Mouse (Mus musculus): ENCODE results near the gene Mttp. TPM values are rescaled to one million over a fixed set of nuclear protein-coding genes. Genes with fewer than 3 reads are reported as not detected.

Gene Mttp
- total RNA-seq (2023) = 1 to 10 TPM in 1 of 2 experiments, under 1 TPM in 1; 0.85 to 1.1 TPM

DNA sequence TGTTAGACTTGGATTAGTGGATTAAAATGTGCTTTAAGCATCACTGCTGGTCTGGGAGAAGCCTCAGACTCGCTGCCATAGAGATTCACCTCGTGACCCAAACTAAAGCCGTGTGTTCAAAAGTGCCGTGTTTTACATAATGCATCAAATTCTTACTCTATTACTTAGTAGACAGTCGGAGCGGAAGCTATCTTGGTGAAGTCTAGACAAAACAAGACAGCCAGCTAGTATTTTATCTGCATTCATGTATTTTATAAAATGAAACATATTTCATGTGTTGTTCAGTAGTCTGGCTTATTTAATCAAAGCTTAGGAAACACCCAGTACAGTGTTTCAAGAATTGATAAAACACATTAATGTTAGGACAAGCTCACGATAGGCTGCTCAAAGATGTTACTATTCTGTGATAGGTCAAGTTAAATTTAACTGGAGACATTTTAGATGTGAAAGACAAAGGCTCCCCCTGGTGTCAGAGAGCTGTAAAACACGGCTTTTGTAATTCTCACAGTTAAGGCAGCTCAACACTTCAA, at the start of gene Mttp:
Gene Mttp, minus strand, starts transcription at position 327 of the 530 bp plus-strand sequence.

DNA sequence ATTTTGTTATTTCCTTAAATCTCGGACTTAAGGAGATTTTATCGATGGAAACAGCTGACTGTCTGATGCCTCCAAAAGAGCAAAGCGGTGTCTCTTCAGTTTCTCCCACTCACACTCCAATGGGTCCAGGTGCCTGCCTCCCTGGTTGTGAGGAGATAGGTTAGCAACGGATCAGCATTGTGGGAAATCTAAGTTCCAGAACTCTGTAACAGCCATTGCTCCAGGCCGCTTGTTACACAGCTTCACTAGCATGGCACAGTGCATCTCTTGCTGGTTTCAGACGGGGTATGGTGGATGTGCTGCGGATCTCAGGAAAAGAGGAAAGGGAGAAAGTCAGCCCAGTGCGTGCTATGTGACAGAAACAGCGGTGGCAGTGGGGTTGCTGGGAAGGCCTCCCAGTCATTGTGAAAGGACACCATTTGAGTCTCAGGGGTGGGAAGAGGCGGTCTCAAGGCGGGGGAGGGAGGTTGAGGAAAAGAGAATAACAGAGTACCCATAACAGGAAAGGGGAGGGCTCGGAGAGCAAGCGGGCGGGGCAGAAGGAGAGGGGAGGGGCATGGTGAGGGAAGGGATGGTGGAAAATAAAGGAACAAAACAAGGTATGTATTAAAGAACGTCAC, 49.0 kb upstream of the Mttp start, which contains the start of gene 4930579F01Rik:
Gene 4930579F01Rik, minus strand, starts transcription at position 143 of the 620 bp plus-strand sequence.

DNA sequence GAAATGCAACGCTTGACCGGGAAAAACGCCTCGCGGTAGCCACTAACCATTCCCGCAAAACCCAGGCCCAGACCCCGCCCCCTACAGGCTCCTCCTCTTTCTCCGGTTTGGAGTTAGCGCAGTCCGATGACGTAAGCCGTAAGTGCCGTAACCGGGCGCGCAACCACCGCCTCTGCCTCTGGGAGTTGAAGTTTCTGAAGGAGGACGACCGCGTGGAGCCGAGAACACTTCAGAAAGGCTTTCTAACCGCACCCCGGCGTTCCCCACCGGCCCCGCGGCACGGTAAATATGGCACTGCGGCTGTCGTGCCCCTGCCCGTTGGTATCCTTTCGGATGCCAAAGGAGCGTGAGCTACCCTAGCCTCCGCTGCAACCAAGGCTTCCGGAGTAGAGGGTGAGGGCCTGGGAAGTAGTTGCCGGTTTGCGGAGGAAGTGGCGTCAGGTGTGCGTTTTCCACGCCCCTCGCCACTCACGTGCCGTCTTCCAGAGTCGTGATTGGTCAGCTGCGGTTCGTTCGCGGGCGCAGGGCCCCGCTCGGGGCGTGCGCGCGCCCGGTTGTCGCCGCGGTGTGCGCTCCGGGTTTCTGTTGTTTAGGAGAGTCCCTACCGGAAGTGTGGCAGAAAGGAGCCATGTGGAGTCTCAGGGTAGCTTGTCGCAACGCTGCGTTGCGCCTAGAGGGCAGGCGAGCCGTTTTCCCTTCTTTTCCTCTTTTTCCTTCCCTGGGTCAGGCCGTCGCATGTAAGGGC, 1.3 kb downstream of the Mttp start, which contains the start of gene Trmt10a:
Gene Trmt10a, plus strand, starts transcription at position 134 of the 745 bp plus-strand sequence.

DNA sequence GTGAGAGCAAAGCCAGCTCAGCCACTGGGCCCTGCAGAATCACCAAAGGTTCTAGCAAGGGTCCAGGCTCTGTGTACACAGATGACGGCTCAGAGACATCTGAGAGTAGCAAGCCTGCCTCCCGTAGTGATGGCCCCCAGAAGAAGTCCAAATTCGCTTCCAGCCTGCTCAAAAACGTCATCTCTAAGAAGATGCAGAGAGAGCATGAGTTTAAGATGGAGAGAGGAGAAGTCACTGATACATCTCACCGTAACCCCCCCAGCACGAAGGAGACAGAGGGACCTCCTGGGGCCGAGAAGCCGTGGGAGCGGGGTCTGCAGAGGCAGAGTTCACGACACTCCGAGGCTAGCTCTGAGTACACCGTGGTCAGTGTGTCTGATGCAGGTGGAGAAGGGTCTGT, 77.5 kb downstream of the Mttp start, which contains the start of gene Gm5105:
Gene Gm5105, minus strand, starts transcription at position 101 of the 400 bp plus-strand sequence.

DNA sequence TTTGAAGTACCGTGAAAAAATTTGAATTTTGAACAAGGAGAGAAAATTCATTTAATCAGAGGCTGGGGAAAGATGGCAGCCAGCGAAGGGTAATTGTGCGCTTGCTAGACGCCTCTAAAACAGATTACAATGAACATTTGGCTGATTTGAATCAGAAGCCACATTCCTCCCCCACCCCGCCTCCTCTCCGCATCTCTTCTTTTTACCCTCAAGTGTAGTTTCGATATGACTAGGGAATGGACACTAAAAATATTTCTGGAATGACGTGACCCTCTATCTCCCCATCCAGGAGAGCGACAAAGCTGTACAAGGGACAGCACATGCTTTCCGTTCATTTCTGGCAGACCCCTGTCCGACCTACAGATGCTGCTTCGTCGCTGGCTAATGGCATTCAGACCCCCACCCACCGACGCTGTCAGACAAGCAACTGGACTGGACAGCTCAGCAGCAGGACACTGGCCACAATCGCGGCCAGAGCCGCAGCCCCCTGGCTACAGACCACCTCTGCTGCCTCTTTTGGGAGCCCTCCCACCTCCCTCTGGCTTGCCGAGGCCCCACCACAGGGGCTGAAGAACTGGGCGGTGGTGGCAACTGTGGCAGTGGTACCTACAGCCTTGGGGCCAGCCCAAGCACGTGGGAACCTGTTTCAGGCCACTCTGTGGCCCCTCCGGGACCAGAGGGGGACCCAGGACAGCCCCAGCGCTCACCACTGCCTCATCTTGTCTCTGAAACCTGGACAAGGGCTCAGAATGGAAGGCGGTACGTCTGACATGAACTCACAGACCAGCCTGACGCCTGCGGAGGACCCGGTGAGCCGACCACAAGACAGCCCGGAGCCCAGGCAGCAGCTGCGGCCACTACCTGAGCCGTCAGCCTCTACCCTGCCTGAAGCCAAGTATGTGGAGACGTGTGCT, 79.8 kb downstream of the Mttp start, which contains the start of gene 1110002E22Rik:
Gene 1110002E22Rik, plus strand, starts transcription at position 321 of the 914 bp plus-strand sequence.

Other genes with a start within 250 kb of the Mttp start
- gene Lamtor3, start 226.5 kb downstream of the Mttp start, total RNA-seq (2023) = 10 to 100 TPM; 68.4 to 75.6 TPM
- 10 to 100 TPM; 73.9 to 82.8 TPM for gene Dapp1, start 163.4 kb downstream of the Mttp start, total RNA-seq (2023)
- not detected for gene 1110002E22Rik, start 79.9 kb downstream of the Mttp start, total RNA-seq (2023)
- not detected for gene Gm5105, start 77.6 kb downstream of the Mttp start, total RNA-seq (2023)
- 1 to 10 TPM; 2.5 to 4.3 TPM for gene Trmt10a, start 1.5 kb downstream of the Mttp start, total RNA-seq (2023)
- not detected for gene 4930579F01Rik, start 48.9 kb upstream of the Mttp start, total RNA-seq (2023)
- gene Adh7, start 72.8 kb upstream of the Mttp start, total RNA-seq (2023) = not detected
- gene Adh1, start 116.0 kb upstream of the Mttp start, total RNA-seq (2023) = not detected
- gene Adh6a, start 168.3 kb upstream of the Mttp start, total RNA-seq (2023) = not detected
- not detected for gene Adh6b, start 196.8 kb upstream of the Mttp start, total RNA-seq (2023)

All from monocyte, adult 59 days (primary cell).